Mouse (Mus musculus): Measurements from ENCODE around the gene Tyw1. TPM values are rescaled to one million over a fixed set of nuclear protein-coding genes. Genes with fewer than 3 reads are reported as not detected.
A peak's percentile ranks its signal among the peaks of the same experiment; 100 is the strongest.

Tyw1 gene
- polyA plus RNA-seq, 1 experiment = 14.6 TPM

- no peak for TF ChIP-seq CTCF (IDR thresholded peaks at IDR 0.05; ENCODE audit: extremely low read depth, insufficient read depth, low read length)
- peak; percentile 71 for TF ChIP-seq POLR2A (IDR thresholded peaks at IDR 0.05; ENCODE audit: extremely low read depth, insufficient read depth, low read length)
- Histone ChIP-seq H3K4me1 (ENCODE audit: control insufficient read depth, insufficient read depth, low read length) (peaks cover 1% of the 10 kb centered on the region; the same call in 1 of the 2 replicates), H3K27ac (ENCODE audit: insufficient read depth, low read length) (no peak overlapping the region), H3K4me3 (ENCODE audit: insufficient read depth, low read length) (peak overlapping the region; percentile 60)
These were observed 1.4 kb downstream of the Tyw1 start for GRCm38 (mm10) chr5:130256678-130257271.

- Histone ChIP-seq H3K4me1 (ENCODE audit: control insufficient read depth, insufficient read depth, low read length) (peaks cover 1% of the 10 kb centered on the region; the same call in 1 of the 2 replicates), H3K4me3 (ENCODE audit: insufficient read depth, low read length) (peak overlapping the region; percentile 60), H3K27ac (ENCODE audit: insufficient read depth, low read length) (no peak overlapping the region)
- TF ChIP-seq POLR2A (IDR thresholded peaks at IDR 0.05; ENCODE audit: extremely low read depth, insufficient read depth, low read length) (no peak), CTCF (IDR thresholded peaks at IDR 0.05; ENCODE audit: extremely low read depth, insufficient read depth, low read length) (no peak)
These were observed 1.9 kb downstream of the Tyw1 start for GRCm38 (mm10) chr5:130257303-130257702.

GRCm38 (mm10) chr5:130263454-130263853 is 8.0 kb downstream of the Tyw1 start:
- no peak overlapping the region for H3K27ac ChIP-seq (ENCODE audit: insufficient read depth, low read length)
- no peaks in the 10 kb centered on the region; the same call in 1 of the 2 replicates for H3K4me1 ChIP-seq (ENCODE audit: control insufficient read depth, insufficient read depth, low read length)
- H3K4me3 ChIP-seq (ENCODE audit: insufficient read depth, low read length) = no peak overlapping the region
- TF ChIP-seq POLR2A (IDR thresholded peaks at IDR 0.05; ENCODE audit: extremely low read depth, insufficient read depth, low read length) = no peak
- TF ChIP-seq CTCF (IDR thresholded peaks at IDR 0.05; ENCODE audit: extremely low read depth, insufficient read depth, low read length) = peak; percentile 45; the same call in 1 of the 2 replicates

DNA sequence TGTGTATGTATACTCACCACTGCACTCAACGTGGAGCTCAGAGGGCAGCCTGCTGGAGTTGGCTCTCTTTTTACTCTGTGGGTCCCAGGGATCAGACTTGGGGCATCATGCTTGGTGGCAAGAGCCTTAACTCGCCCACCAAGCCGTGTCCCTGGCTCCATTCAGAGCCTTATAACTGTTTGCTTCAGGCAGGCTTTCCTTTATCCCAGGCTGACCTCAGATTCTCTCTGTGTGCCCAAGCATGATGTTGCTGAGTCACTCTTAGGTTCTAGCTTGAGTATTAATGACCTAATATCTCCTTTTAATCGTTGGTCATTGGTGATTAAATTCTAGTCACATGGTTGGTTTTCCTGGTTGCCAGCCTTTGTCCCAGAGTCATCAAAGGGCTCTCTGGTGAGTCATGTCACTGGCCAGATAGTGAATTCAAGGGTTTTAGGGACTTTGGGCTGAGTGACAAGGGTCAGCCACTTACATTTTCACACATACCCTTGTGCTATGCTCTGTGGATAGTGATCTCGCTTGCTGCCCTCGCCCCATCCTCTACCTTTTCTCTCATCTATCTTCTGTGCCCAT is 9.1 kb downstream of the Tyw1 start:
- no peaks in the 10 kb centered on the region; the same call in 1 of the 2 replicates for H3K4me1 ChIP-seq (ENCODE audit: control insufficient read depth, insufficient read depth, low read length)
- TF ChIP-seq CTCF (IDR thresholded peaks at IDR 0.05; ENCODE audit: extremely low read depth, insufficient read depth, low read length) = no peak
- TF ChIP-seq POLR2A (IDR thresholded peaks at IDR 0.05; ENCODE audit: extremely low read depth, insufficient read depth, low read length) = no peak
- no peak overlapping the region for H3K27ac ChIP-seq (ENCODE audit: insufficient read depth, low read length)
- H3K4me3 ChIP-seq (ENCODE audit: insufficient read depth, low read length) = no peak overlapping the region

DNA sequence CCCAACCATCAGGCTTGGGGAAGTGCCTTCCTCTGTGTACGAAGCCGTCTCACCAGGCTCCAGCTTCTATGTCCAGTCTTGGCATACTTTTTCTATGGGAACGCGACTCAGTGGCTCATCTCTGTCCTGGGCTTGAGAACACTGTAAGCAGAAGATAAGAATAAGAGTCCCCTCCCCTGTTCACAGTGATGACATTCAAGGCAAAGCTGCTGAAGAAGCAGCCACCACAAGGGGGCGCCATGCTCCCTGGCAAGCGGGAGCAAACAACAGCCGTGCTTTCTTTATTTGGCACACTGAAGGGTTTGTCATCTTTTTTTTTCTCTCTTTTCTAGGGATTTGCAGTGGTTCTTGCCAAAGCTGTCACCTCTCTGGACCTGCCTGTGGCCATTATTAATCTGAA is 11.2 kb downstream of the Tyw1 start:
- peak; percentile 35 for TF ChIP-seq CTCF (IDR thresholded peaks at IDR 0.05; ENCODE audit: extremely low read depth, insufficient read depth, low read length)
- no peak for TF ChIP-seq POLR2A (IDR thresholded peaks at IDR 0.05; ENCODE audit: extremely low read depth, insufficient read depth, low read length)
- Histone ChIP-seq H3K27ac (ENCODE audit: insufficient read depth, low read length) (no peak overlapping the region), H3K4me1 (ENCODE audit: control insufficient read depth, insufficient read depth, low read length) (no peaks in the 10 kb centered on the region; the same call in 1 of the 2 replicates), H3K4me3 (ENCODE audit: insufficient read depth, low read length) (no peak overlapping the region)

GRCm38 (mm10) chr5:130267316-130267715 is 11.9 kb downstream of the Tyw1 start:
- TF ChIP-seq POLR2A (IDR thresholded peaks at IDR 0.05; ENCODE audit: extremely low read depth, insufficient read depth, low read length) = no peak
- peak; percentile 57 for TF ChIP-seq CTCF (IDR thresholded peaks at IDR 0.05; ENCODE audit: extremely low read depth, insufficient read depth, low read length)
- Histone ChIP-seq H3K27ac (ENCODE audit: insufficient read depth, low read length) (no peak overlapping the region), H3K4me1 (ENCODE audit: control insufficient read depth, insufficient read depth, low read length) (no peaks in the 10 kb centered on the region; the same call in 1 of the 2 replicates), H3K4me3 (ENCODE audit: insufficient read depth, low read length) (no peak overlapping the region)

DNA sequence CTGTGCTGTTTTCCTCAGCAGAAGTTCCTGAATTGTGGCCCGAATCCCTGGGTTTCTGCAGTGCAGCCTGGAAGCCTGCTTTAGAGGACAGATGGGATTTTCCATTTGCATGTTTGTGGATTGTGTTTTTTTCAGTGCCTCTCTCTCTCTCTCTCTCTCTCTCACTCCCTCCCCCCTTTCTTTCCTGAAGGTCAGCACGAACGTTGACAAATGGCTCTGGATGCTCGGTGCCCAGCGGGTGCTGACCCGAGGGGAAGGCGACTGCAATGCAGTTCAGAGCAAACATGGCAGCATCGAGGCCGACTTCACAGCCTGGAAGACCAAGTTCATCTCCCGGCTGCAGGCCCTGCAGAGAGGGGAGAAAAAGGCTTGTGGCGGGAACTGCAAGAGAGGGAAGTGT is 13.6 kb downstream of the Tyw1 start:
- no peak overlapping the region for H3K27ac ChIP-seq (ENCODE audit: insufficient read depth, low read length)
- TF ChIP-seq CTCF (IDR thresholded peaks at IDR 0.05; ENCODE audit: extremely low read depth, insufficient read depth, low read length) = no peak
- no peak for TF ChIP-seq POLR2A (IDR thresholded peaks at IDR 0.05; ENCODE audit: extremely low read depth, insufficient read depth, low read length)
- H3K4me1 ChIP-seq (ENCODE audit: control insufficient read depth, insufficient read depth, low read length) = no peaks in the 10 kb centered on the region
- H3K4me3 ChIP-seq (ENCODE audit: insufficient read depth, low read length) = no peak overlapping the region

DNA sequence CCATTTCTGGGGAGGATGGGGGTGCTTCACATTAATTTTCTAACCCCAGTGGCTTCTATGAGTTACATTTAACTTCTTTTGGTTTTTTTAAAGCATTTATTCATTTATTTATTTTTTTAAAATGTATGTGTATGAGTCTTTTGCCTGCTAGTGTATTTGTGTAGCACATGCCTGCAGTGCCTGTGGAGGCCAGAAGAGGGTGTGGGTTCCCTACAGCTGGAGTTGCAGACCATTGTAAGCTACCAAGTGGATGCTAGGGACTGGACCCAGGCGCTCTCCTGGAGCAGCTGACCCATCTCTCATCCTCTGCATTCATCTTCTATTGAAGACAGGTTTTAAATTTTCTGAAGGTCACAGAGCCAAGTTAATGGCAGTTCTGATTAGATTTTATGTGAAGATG is 16.9 kb downstream of the Tyw1 start:
- Histone ChIP-seq H3K4me3 (ENCODE audit: insufficient read depth, low read length) (no peak overlapping the region), H3K4me1 (ENCODE audit: control insufficient read depth, insufficient read depth, low read length) (no peaks in the 10 kb centered on the region), H3K27ac (ENCODE audit: insufficient read depth, low read length) (no peak overlapping the region)
- TF ChIP-seq POLR2A (IDR thresholded peaks at IDR 0.05; ENCODE audit: extremely low read depth, insufficient read depth, low read length) = no peak
- TF ChIP-seq CTCF (IDR thresholded peaks at IDR 0.05; ENCODE audit: extremely low read depth, insufficient read depth, low read length) = peak; percentile 40

- Histone ChIP-seq H3K27ac (ENCODE audit: insufficient read depth, low read length) (no peak overlapping the region), H3K4me1 (ENCODE audit: control insufficient read depth, insufficient read depth, low read length) (no peaks in the 10 kb centered on the region), H3K4me3 (ENCODE audit: insufficient read depth, low read length) (no peak overlapping the region)
- TF ChIP-seq CTCF (IDR thresholded peaks at IDR 0.05; ENCODE audit: extremely low read depth, insufficient read depth, low read length) (no peak), POLR2A (IDR thresholded peaks at IDR 0.05; ENCODE audit: extremely low read depth, insufficient read depth, low read length) (no peak)
These were observed 17.6 kb downstream of the Tyw1 start for GRCm38 (mm10) chr5:130273046-130273445.

- no peak for TF ChIP-seq POLR2A (IDR thresholded peaks at IDR 0.05; ENCODE audit: extremely low read depth, insufficient read depth, low read length)
- TF ChIP-seq CTCF (IDR thresholded peaks at IDR 0.05; ENCODE audit: extremely low read depth, insufficient read depth, low read length) = 0 out of 2 replicates have a peak, but pooled peaks have one; percentile 29
- H3K4me1 ChIP-seq (ENCODE audit: control insufficient read depth, insufficient read depth, low read length) = no peaks in the 10 kb centered on the region
- no peak overlapping the region for H3K4me3 ChIP-seq (ENCODE audit: insufficient read depth, low read length)
- no peak overlapping the region for H3K27ac ChIP-seq (ENCODE audit: insufficient read depth, low read length)
These were observed 20.1 kb downstream of the Tyw1 start for GRCm38 (mm10) chr5:130275509-130275908.

Data from cortical plate, adult 2 months (tissue).